Mouse (Mus musculus): Measurements from ENCODE around the gene Gm2000. TPM values are rescaled to one million over a fixed set of nuclear protein-coding genes. Genes with fewer than 3 reads are reported as not detected.

Gene Gm2000
- total and polyA plus RNA-seq, 3 experiments = 615 to 2,505 TPM; not detected in 1

DNA sequence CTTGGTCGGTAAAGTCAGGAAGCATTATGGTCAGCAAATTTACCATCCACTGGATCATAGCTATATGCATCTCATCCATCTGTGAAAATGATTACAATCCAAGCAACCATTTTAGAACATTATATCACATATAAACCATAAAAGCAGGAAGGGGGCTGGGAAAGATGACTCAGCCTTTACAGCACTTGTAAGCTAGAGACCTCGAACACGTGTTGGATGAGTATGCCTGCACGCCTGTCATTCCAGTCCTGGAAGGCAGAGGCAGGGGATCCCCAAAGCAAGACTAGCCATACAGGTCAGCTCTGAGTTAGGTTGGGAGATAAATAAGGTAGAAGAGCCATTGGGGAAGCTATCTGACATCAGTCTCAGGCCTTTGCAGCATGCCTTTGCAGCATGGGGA is 16.8 kb upstream of the Gm2000 start:
- H3K27ac ChIP-seq (ENCODE audit: control insufficient read depth, low read depth, low read length) = no peak overlapping the region
- H3K9ac ChIP-seq (ENCODE audit: control insufficient read depth, low read depth, low read length, poor library complexity, severe bottlenecking) = no peak overlapping the region
- H3K27me3 ChIP-seq (ENCODE audit: control insufficient read depth in 1 of 2, insufficient read depth in 2 of 2, low read length in 2 of 2) = no peaks in the 10 kb centered on the region; a peak in 1 of 4 replicates
- no peaks in the 10 kb centered on the region for H3K9me3 ChIP-seq (replicated peaks; ENCODE audit: insufficient read depth, low read length)
- H3K4me1 ChIP-seq (ENCODE audit: control insufficient read depth in 1 of 2, insufficient read depth in 2 of 2, low read length in 2 of 2) = no peaks in the 10 kb centered on the region
- no peak for TF ChIP-seq EP300 (IDR thresholded peaks at IDR 0.05; ENCODE audit: low read depth in 1 of 2, low read length in 2 of 2)
- TF ChIP-seq RAD21 (IDR thresholded peaks at IDR 0.05; ENCODE audit: low read depth, low read length) = no peak
- TF ChIP-seq E2F4 (IDR thresholded peaks at IDR 0.05; ENCODE audit: borderline replicate concordance, low read depth, low read length) = no peak
- TF ChIP-seq MAFK (IDR thresholded peaks at IDR 0.05; ENCODE audit: borderline replicate concordance, low read depth, low read length) = no peak
- no peak for TF ChIP-seq SMC3 (IDR thresholded peaks at IDR 0.05; ENCODE audit: low read depth, low read length)
- TF ChIP-seq GATA1 (IDR thresholded peaks at IDR 0.05; ENCODE audit: low read depth, low read length) = no peak
- TF ChIP-seq NELFE (IDR thresholded peaks at IDR 0.05; ENCODE audit: low read depth, low read length) = no peak
- TF ChIP-seq ZC3H11A (IDR thresholded peaks at IDR 0.05; ENCODE audit: low read depth, low read length) = no peak
- no peak for TF ChIP-seq JUND (IDR thresholded peaks at IDR 0.05; ENCODE audit: low read depth, low read length)
- no peak for TF ChIP-seq HCFC1 (IDR thresholded peaks at IDR 0.05; ENCODE audit: low read depth, low read length)
- no peak for TF ChIP-seq ZKSCAN1 (IDR thresholded peaks at IDR 0.05; ENCODE audit: low read depth, low read length)
- TF ChIP-seq POLR2A (IDR thresholded peaks at IDR 0.05; ENCODE audit: control insufficient read depth in 1 of 2, insufficient read depth in 1 of 2, low read depth in 1 of 2, low read length in 2 of 2, poor library complexity in 1 of 2) = no peak
- no peak for TF ChIP-seq BHLHE40 (IDR thresholded peaks at IDR 0.05; ENCODE audit: borderline replicate concordance, low read depth, low read length)
- TF ChIP-seq ETS1 (IDR thresholded peaks at IDR 0.05; ENCODE audit: low read depth, low read length) = no peak
- TF ChIP-seq KAT2A (conservative IDR thresholded peaks at IDR 0.05; ENCODE audit: low read depth, low read length) = no peak
- H3K36me3 ChIP-seq (ENCODE audit: control insufficient read depth in 1 of 2, insufficient read depth in 2 of 2, low read length in 2 of 2) = no peaks in the 10 kb centered on the region
- H3K79me2 ChIP-seq (ENCODE audit: control insufficient read depth, insufficient read depth, low read length, poor library complexity) = no peaks in the 10 kb centered on the region
- DNase-seq (ENCODE audit: low read depth, low spot score) = no peak
- H3K4me3 ChIP-seq (ENCODE audit: control insufficient read depth in 1 of 2, insufficient read depth in 1 of 2, low read depth in 2 of 2, low read length in 2 of 2) = no peak overlapping the region

DNA sequence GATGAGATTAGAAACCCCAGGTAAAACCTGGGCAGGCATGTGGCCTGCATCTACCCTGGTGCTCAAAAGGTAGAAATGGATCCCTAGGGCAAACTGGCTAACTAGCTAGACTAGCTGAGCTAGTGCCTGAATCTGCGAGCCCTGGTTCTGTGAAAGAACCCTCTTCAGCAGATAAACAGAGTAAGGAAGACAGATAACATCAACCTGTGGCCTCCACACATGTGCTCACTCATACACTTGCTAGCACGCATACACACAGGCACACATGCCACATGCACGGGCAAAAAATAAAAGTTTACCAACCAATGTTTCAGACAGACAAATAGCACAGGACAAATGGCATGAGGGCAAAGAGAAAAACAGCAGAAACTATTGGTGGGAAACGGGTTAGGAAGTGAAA is 15.4 kb upstream of the Gm2000 start:
- Histone ChIP-seq H3K9me3 (replicated peaks; ENCODE audit: insufficient read depth, low read length) (no peaks in the 10 kb centered on the region), H3K4me3 (ENCODE audit: control insufficient read depth in 1 of 2, insufficient read depth in 1 of 2, low read depth in 2 of 2, low read length in 2 of 2) (no peak overlapping the region), H3K4me1 (ENCODE audit: control insufficient read depth in 1 of 2, insufficient read depth in 2 of 2, low read length in 2 of 2) (no peaks in the 10 kb centered on the region), H3K27me3 (ENCODE audit: control insufficient read depth in 1 of 2, insufficient read depth in 2 of 2, low read length in 2 of 2) (no peaks in the 10 kb centered on the region; a peak in 1 of 4 replicates), H3K36me3 (ENCODE audit: control insufficient read depth in 1 of 2, insufficient read depth in 2 of 2, low read length in 2 of 2) (no peaks in the 10 kb centered on the region), H3K79me2 (ENCODE audit: control insufficient read depth, insufficient read depth, low read length, poor library complexity) (no peaks in the 10 kb centered on the region), H3K27ac (ENCODE audit: control insufficient read depth, low read depth, low read length) (no peak overlapping the region), H3K9ac (ENCODE audit: control insufficient read depth, low read depth, low read length, poor library complexity, severe bottlenecking) (no peak overlapping the region)
- TF ChIP-seq NELFE (IDR thresholded peaks at IDR 0.05; ENCODE audit: low read depth, low read length) = no peak
- no peak for DNase-seq (ENCODE audit: low read depth, low spot score)

DNA sequence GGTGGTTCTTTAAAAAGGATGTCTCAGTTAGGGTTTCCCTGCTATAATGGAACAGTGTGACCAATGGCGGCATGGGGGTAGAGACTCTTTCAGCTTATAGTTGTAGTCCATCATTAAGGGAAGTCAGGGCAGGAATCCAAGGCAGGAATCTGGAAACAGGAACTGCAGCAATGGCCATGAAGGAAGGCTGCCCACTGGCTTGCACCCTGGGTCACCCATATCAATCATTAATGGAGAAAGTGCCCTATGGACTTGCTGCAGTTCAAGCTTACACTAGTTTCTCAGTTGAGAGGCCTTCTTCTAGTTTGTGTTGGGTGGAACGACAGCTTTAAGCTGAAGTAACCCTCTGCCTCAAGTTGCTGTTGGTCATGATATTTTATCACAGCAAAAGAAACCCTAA is 13.4 kb upstream of the Gm2000 start:
- Histone ChIP-seq H3K9me3 (replicated peaks; ENCODE audit: insufficient read depth, low read length) (no peaks in the 10 kb centered on the region), H3K27me3 (ENCODE audit: control insufficient read depth in 1 of 2, insufficient read depth in 2 of 2, low read length in 2 of 2) (no peaks in the 10 kb centered on the region; a peak in 1 of 4 replicates), H3K79me2 (ENCODE audit: control insufficient read depth, insufficient read depth, low read length, poor library complexity) (no peaks in the 10 kb centered on the region), H3K4me1 (ENCODE audit: control insufficient read depth in 1 of 2, insufficient read depth in 2 of 2, low read length in 2 of 2) (no peaks in the 10 kb centered on the region), H3K27ac (ENCODE audit: control insufficient read depth, low read depth, low read length) (no peak overlapping the region), H3K36me3 (ENCODE audit: control insufficient read depth in 1 of 2, insufficient read depth in 2 of 2, low read length in 2 of 2) (no peaks in the 10 kb centered on the region), H3K9ac (ENCODE audit: control insufficient read depth, low read depth, low read length, poor library complexity, severe bottlenecking) (no peak overlapping the region), H3K4me3 (ENCODE audit: control insufficient read depth in 1 of 2, insufficient read depth in 1 of 2, low read depth in 2 of 2, low read length in 2 of 2) (no peak overlapping the region)
- no peak for DNase-seq (ENCODE audit: low read depth, low spot score)
- TF ChIP-seq EP300 (IDR thresholded peaks at IDR 0.05; ENCODE audit: low read depth in 1 of 2, low read length in 2 of 2) = no peak

Data from MEL (cell line).